In the genomic region with DNA sequence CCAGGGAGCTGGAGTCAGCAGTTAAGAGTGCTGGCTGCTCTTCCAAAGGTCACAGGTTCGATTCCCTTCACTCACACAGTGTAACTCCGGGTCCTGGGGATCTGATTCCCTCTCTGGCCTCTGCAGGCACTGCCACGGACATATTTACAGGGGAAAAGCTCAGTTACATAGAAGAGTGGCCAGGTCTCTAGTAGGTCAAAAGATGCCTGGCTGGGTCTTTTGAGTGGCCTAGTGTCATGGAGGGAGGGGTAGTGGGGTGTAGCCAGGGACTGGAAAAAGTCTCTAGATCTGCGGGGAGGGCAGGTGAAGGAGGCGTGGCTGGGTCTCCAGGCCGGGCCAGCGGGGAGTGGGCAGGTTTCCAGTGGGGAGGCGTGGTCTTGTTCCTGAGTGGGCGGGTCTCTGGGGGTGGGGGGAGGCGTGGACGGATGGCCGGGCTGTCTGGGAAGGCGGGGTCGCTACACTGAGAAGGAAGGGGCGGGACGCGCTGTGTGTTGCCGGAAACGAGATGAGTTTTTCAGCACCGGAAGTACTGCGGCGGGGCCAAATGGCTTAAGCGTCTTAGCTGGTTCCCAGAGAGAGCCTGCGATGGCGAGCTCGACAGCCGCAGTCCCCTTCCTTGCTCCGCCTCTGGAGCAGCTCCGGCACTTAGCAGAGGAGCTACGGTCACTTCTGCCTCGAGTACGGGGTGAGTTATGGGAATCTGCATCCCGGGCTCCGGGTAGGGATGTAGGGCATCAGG, we compare ENCODE assay signal across 8 mouse cellular contexts. TPM values are rescaled to one million over a fixed set of nuclear protein-coding genes. Genes with fewer than 3 reads are reported as not detected.
DNase-seq lines count a peak whose midpoint lies in the region; ATAC-seq lines count a peak whose summit lies in the region.

Gene Ccndbp1 (plus strand): TSS at position 479 of the 739 bp plus-strand sequence.

- H3K9ac ChIP-seq in kidney, embryonic 15.5 days: peak within 1 kb of the TSS; percentile 67

- 2% methylated on average over 34 of the region's 34 CpGs for WGBS in heart, embryonic 10.5 days
- WGBS in kidney, embryonic 15.5 days: under 1% methylated on average over 34 of the region's 34 CpGs

- H3K27ac ChIP-seq in heart, embryonic 10.5 days: peak within 1 kb of the TSS; percentile 83
- peak within 1 kb of the TSS; percentile 56; the same call in 1 of the 2 replicates for H3K27ac ChIP-seq in kidney, embryonic 15.5 days

- peaks cover 13% of the 10 kb centered on the region for H3K4me1 ChIP-seq in heart, embryonic 10.5 days
- peaks cover 12% of the 10 kb centered on the region for H3K4me1 ChIP-seq in kidney, embryonic 15.5 days

- H3K27me3 ChIP-seq in heart, embryonic 10.5 days (ENCODE audit: insufficient read depth, poor library complexity, severe bottlenecking): no peaks in the 10 kb centered on the region
- no peaks in the 10 kb centered on the region for H3K27me3 ChIP-seq in kidney, embryonic 15.5 days

- H3K4me2 ChIP-seq in kidney, embryonic 15.5 days: peak within 1 kb of the TSS; percentile 85

- ATAC-seq in erythroblast, adult 5-6 weeks (replicated peaks; ENCODE audit: low FRiP score, poor library complexity, severe bottlenecking): peak; percentile 89
- ATAC-seq in kidney, embryonic 15.5 days (replicated peaks; ENCODE audit: low FRiP score): peak; percentile 97
- peak; percentile 97 for ATAC-seq in monocyte, adult 5-6 weeks (replicated peaks; ENCODE audit: insufficient number of reproducible peaks, low FRiP score, low TSS enrichment, poor library complexity, severe bottlenecking)

- H3K36me3 ChIP-seq in heart, embryonic 10.5 days: peaks cover 9% of the 10 kb centered on the region; the same call in 1 of the 2 replicates
- H3K36me3 ChIP-seq in kidney, embryonic 15.5 days: peaks cover 23% of the 10 kb centered on the region

- peak within 1 kb of the TSS; percentile 91 for H3K4me3 ChIP-seq in heart, embryonic 10.5 days
- peak within 1 kb of the TSS; percentile 91 for H3K4me3 ChIP-seq in kidney, embryonic 15.5 days (replicated peaks)

- peak; percentile 89 to 91 for DNase-seq in B cell, adult 2 months
- DNase-seq in brain, adult 2 months (ENCODE audit: low read depth, low spot score): peak; percentile 95
- DNase-seq in heart, embryonic 10.5 days (ENCODE audit: low spot score): peak; percentile 97
- DNase-seq in liver: peak; percentile 96
- peak; percentile 92 to 94 for DNase-seq in spleen, postnatal 4 days (ENCODE audit: low spot score in 2 of 2)

- no peaks in the 10 kb centered on the region for H3K9me3 ChIP-seq in heart, embryonic 10.5 days
- no peaks in the 10 kb centered on the region for H3K9me3 ChIP-seq in kidney, embryonic 15.5 days (replicated peaks)

RNA-seq across cellular contexts. Expression of gene Ccndbp1, which starts in this region (rescaled TPM):
- 367 and 375 TPM in 2 replicates for total RNA-seq in erythroblast, adult 5-6 weeks (2015; ENCODE audit: low replicate concordance)
- total RNA-seq in erythroblast, adult 5-6 weeks (2017; ENCODE audit: low replicate concordance): 422 and 452 TPM in 2 replicates
- 33.3 and 35.3 TPM in 2 replicates for polyA plus RNA-seq in heart, embryonic 10.5 days (2016; fragmentation: Nextera tagmentation; extraction: Ambion mirVana)
- 44.9 and 48.6 TPM in 2 replicates for polyA plus RNA-seq in kidney, embryonic 15.5 days (2015; fragmentation: Nextera tagmentation; extraction: Ambion mirVana)
- 110 to 130 TPM (median 125 TPM) in 3 replicates for total RNA-seq in monocyte, adult 5-6 weeks (2017)

Comparison
In these comparisons a context has a peak if more than half of its experiments do, and no peak if none do; other contexts are left out.
1. Peak in every context shown above with its lines: DNase-seq, ATAC-seq, H3K4me3 ChIP-seq and H3K27ac ChIP-seq.